Mouse (Mus musculus): ENCODE measurements at regions not wholly inside any gene's neighbourhood (a gene's known extent, or its start where the extent isn't known, plus 50 kb on each side); places are given as distances from the start of the nearest gene placed in this dataset.

- no peaks in the 10 kb centered on the region for H3K36me3 ChIP-seq (ENCODE audit: insufficient read depth, low read length)
- H3K9me3 ChIP-seq (ENCODE audit: low read length): peaks cover 4% of the 10 kb centered on the region; the same call in 1 of the 2 replicates
- H3K27ac ChIP-seq (ENCODE audit: low read length): no peak overlapping the region
- H3K9ac ChIP-seq (replicated peaks; ENCODE audit: low read length): no peak overlapping the region
- no peak for ATAC-seq (ENCODE audit: low FRiP score, low TSS enrichment)
- no peak overlapping the region for H3K4me3 ChIP-seq (ENCODE audit: low read length)
- no peaks in the 10 kb centered on the region for H3K4me1 ChIP-seq (ENCODE audit: insufficient read depth, low read length)
- H3K27me3 ChIP-seq (ENCODE audit: insufficient read depth, low read length): no peaks in the 10 kb centered on the region
- WGBS: 81% methylated on average over 9 of the region's 9 CpGs
- H3K4me2 ChIP-seq (replicated peaks; ENCODE audit: low read depth, low read length): no peak overlapping the region
Measured at GRCm38 (mm10) chr12:35598298-35598697, 63.5 kb upstream of the Ahr start.

- no peak for ATAC-seq (ENCODE audit: low FRiP score, low TSS enrichment)
- Histone ChIP-seq H3K4me2 (replicated peaks; ENCODE audit: low read depth, low read length) (no peak overlapping the region), H3K9me3 (ENCODE audit: low read length) (peaks cover 4% of the 10 kb centered on the region; the same call in 1 of the 2 replicates), H3K27ac (ENCODE audit: low read length) (no peak overlapping the region), H3K36me3 (ENCODE audit: insufficient read depth, low read length) (no peaks in the 10 kb centered on the region), H3K27me3 (ENCODE audit: insufficient read depth, low read length) (no peaks in the 10 kb centered on the region), H3K4me1 (ENCODE audit: insufficient read depth, low read length) (no peaks in the 10 kb centered on the region), H3K9ac (replicated peaks; ENCODE audit: low read length) (no peak overlapping the region), H3K4me3 (ENCODE audit: low read length) (no peak overlapping the region)
- WGBS: 97% methylated on average over 3 of the region's 3 CpGs
Measured at GRCm38 (mm10) chr12:35592866-35593265, 58.0 kb upstream of the Ahr start.
